Mouse (Mus musculus): ENCODE results near the gene 4933411K16Rik.

GRCm38 (mm10) chr19:42045269-42046102 lies 6.6 kb upstream of the 4933411K16Rik start, which contains the start of gene Hoga1:
- TF ChIP-seq POLR2A (IDR thresholded peaks at IDR 0.05; ENCODE audit: low read depth, low read length) (no peak), CTCF (IDR thresholded peaks at IDR 0.05; ENCODE audit: borderline replicate concordance, insufficient read depth, low read length) (peak; percentile 85)

All from embryonic fibroblast, embryonic 13.5 days (primary cell).